Mouse (Mus musculus) left cerebral cortex, adult 2 months (tissue): ENCODE data around the gene Ice1. TPM values are rescaled to one million over a fixed set of nuclear protein-coding genes. Genes with fewer than 3 reads are reported as not detected.
A peak's percentile ranks its signal among the peaks of the same experiment; 100 is the strongest.

ENCODE experiments used
- DNase-seq, 2 experiments: peaks; one replicate each; pipeline ENCODE4 v3.0.0; 2021 to 2022; ENCODE audit warnings: low spot score in 2 of 2, mixed read lengths in 1 of 2; ENCODE audit errors: extremely low spot score in 1 of 2
- H3K27ac ChIP-seq: fragments of 200-600 bp; 2 replicates; pipeline ENCODE4 v1.8.1; 2022
- H3K4me3 ChIP-seq: fragments of 200-600 bp; 2 replicates; pipeline ENCODE4 v1.8.1; 2022
- CTCF ChIP-seq: fragments of 200-600 bp; IDR thresholded peaks from 2 replicates; pipeline ENCODE4 v1.8.1; 2022; ENCODE audit warnings: antibody characterized with exemption, mild to moderate bottlenecking, moderate library complexity
- intact Hi-C: fragments of 180-260 bp; cut with DNase I; formaldehyde crosslinking; loops from one replicate; pipeline ENCODE4 v1.15.1; 2025
- long read RNA-seq, 2 experiments: library from polyadenylated mRNA; stranded (forward); transcript quantifications; one replicate each; pipeline ENCODE4 v2.0.0; 2021; ENCODE audit warnings: borderline mapping rate in 2 of 2
- total RNA-seq, 2 experiments: library from RNA; stranded (reverse); gene quantifications; 2 replicates each; pipeline ENCODE4 v1.2.3; 2021

The Ice1 gene
- total RNA-seq, result 10 to 100 TPM; 73.5 to 73.7 TPM
- long read RNA-seq, experiment 1, full-length matches to known transcripts, result 22 of 62 reads
- long read RNA-seq, experiment 1, partial matches to known transcripts, result 21 of 62 reads
- long read RNA-seq, experiment 1, other reads (novel, unspliced or antisense), result 19 of 62 reads
- long read RNA-seq, experiment 2, full-length matches to known transcripts, result 30 of 79 reads
- long read RNA-seq, experiment 2, partial matches to known transcripts, result 23 of 79 reads
- long read RNA-seq, experiment 2, other reads (novel, unspliced or antisense), result 26 of 79 reads

GRCm38 (mm10) chr13:70637282-70637661 is at the start of gene Ice1:
Gene Ice1, minus strand, starts transcription at chr13:70637634.
- TF ChIP-seq CTCF, result no peak
- DNase-seq, result no peak
- peak within 1 kb of the TSS; percentile 77 for H3K4me3 ChIP-seq
- intact Hi-C loops, result no loop called here
- peak within 1 kb of the TSS; percentile 96 for H3K27ac ChIP-seq

- Histone ChIP-seq H3K27ac (no peak overlapping the region), H3K4me3 (no peak overlapping the region)
- no peak for TF ChIP-seq CTCF
- intact Hi-C loops, result no loop called here
- DNase-seq, result no peak
Observed at GRCm38 (mm10) chr13:70685825-70686224, 48.4 kb upstream of the Ice1 start.

- no peak for DNase-seq
- no peak for TF ChIP-seq CTCF
- H3K27ac ChIP-seq, result no peak overlapping the region
- intact Hi-C loops, result no loop called here
- no peak overlapping the region for H3K4me3 ChIP-seq
Observed at GRCm38 (mm10) chr13:70684976-70685609, 47.7 kb upstream of the Ice1 start.

DNA sequence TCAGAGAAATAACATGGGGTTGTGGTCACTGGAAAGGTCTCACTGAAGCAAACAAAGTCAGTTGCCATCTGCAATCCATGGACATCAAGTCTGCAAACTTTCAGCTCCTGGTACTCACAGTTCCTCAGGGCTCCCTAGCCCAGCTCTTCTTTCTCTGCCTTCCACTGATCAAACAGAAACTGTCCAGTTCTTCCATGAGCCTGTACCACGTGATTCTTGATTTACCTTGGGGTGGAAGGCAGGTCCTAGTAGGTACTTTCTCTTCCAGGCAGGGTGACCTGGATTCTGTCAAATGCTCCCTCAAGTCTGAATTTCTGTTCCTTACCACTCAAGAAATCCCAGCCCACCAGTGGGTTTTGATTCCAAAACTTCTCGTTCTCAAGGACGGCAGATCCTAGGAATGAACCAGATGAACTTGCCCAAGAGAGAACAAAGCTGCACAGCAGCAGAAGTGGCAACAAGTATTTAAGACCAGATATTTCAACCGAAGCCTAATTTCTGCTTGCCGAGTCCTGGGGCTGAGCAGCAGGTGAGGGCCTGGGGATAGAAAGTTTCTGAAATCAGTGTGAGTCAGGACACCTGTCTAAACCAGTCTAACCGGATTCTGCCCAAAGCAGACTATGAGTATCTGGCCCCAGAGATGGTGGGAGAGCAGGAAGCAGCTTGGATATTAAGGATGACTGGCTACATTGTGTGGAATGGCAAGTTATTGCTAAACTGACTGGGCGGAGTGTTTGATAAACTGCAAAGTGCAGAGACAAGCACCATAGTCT is 44.2 kb upstream of the Ice1 start:
- Histone ChIP-seq H3K4me3 (no peak overlapping the region), H3K27ac (no peak overlapping the region)
- no peak for TF ChIP-seq CTCF
- DNase-seq, result no peak
- intact Hi-C loops, result no loop called here

DNA sequence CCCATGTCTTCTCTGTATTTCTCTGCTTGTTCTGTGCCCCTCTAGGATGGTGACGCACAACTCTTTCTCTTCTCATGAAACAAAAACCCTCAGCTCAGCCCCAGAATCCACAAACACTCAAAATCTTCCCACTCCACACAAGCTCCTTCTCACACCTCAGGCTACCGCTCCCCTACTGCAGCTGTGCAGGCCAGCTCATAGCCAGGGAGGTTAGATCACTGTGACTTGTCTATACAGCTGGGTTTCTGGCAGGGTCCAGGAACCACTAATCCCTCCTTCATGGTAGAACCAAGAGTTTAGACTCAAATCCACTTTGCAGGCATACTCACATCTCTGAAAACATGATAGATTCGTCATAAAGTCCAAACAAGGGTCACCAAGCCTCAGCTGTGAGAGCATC is 42.9 kb upstream of the Ice1 start:
- TF ChIP-seq CTCF, result no peak
- no peak for DNase-seq
- intact Hi-C loops, result no loop called here
- Histone ChIP-seq H3K4me3 (no peak overlapping the region), H3K27ac (no peak overlapping the region)

DNA sequence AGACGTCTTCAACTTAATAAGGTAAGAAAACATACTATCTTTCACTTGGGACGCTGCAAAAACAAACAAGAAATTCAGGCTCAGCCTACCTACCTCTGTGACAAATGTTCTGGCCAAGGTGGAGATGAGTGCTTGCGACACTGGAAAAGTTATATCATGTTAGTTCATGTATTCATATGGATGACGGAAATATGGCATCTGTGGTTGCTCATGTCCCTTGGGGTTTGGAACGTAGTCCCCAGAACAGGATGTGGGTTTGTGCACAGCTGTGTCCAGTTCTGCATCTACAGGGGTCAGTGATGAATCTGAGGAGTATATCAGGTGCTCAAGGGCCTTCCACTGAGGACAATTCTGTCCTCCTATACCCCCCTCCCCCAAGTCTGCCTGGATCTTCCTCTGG is 40.3 kb upstream of the Ice1 start:
- H3K27ac ChIP-seq, result no peak overlapping the region
- no peak for TF ChIP-seq CTCF
- DNase-seq, result no peak
- H3K4me3 ChIP-seq, result no peak overlapping the region
- intact Hi-C loops, result no loop called here

- intact Hi-C loops, result no loop called here
- Histone ChIP-seq H3K4me3 (no peak overlapping the region), H3K27ac (no peak overlapping the region)
- DNase-seq, result no peak
- TF ChIP-seq CTCF, result no peak
Observed at GRCm38 (mm10) chr13:70676243-70677183, 39.1 kb upstream of the Ice1 start.

GRCm38 (mm10) chr13:70674998-70675397 is 37.6 kb upstream of the Ice1 start:
- no peak for TF ChIP-seq CTCF
- intact Hi-C loops, result no loop called here
- no peak for DNase-seq
- H3K27ac ChIP-seq, result no peak overlapping the region
- H3K4me3 ChIP-seq, result no peak overlapping the region

DNA sequence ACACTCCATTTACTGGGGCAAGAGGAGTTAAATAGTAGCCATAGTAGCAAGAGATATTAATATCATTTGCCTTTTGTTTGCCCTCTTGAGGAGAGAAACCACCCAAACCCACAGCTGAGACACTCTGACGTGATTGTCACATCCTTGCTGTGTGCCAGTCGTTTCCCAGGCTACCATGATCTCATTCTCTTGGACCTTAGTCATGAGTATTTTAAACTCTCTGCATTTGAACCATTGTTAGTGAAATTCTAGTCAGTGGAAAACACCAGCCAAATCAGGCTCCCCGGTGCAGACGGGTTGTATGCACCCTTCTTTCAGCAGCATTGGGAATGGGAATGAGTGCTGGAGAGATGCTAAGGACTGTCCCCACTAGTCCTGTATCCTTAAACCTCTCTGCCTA is 32.6 kb upstream of the Ice1 start:
- DNase-seq, result no peak
- H3K27ac ChIP-seq, result no peak overlapping the region
- intact Hi-C loops, result no loop called here
- no peak overlapping the region for H3K4me3 ChIP-seq
- TF ChIP-seq CTCF, result no peak

DNA sequence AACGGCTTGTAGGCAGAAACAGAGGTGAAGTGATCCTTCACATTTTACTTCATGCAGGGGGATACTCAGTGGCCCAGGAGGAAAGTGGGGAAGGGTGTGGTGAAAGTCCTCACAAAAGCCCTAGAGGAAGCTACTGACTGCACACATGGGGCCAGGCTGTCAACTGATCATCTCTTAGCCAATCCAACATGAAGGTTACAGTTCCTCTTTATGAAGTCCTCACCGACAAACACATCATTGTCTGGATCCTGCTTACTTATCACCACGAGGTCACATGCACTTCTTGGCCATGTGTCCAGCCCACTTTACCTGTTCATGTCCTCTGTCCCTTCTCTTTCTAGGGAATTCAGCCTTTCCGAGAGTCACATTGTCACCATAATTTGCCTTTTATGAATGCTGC is 22.3 kb upstream of the Ice1 start:
- TF ChIP-seq CTCF, result no peak
- Histone ChIP-seq H3K4me3 (no peak overlapping the region), H3K27ac (no peak overlapping the region)
- intact Hi-C loops, result no loop called here
- peak in 1 of 2 experiments; percentile 1 for DNase-seq

DNA sequence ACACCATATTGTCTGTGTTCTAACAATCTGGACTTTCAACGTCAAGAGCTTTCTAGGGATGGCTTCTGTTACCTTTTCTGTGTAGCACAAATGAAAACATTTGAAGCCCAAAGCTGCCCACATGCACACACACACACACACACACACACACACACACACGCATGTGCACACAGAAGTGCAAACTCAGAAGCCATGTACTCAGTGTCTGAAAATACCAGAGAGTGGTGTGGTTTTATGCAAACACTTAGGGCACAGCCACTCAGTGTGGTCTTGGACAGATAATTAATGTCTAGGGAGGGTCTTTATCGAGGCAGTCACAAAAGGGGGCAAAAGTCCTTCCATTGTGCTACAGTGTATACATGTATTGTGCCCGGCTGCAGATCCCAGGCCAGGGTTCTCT is 19.3 kb upstream of the Ice1 start:
- no peak for TF ChIP-seq CTCF
- intact Hi-C loops, result no loop called here
- DNase-seq, result no peak
- Histone ChIP-seq H3K27ac (no peak overlapping the region), H3K4me3 (no peak overlapping the region)
